Mouse (Mus musculus) CD4-positive helper T cell, adult 2 months (primary cell): ENCODE data around the gene Cygb.
A peak's percentile ranks its signal among the peaks of the same experiment; 100 is the strongest.
"Not testable (repeated sequence)": the region's sequence is repeated elsewhere in the genome, so short reads cannot be mapped to it uniquely, and the experiment has no call there.

ENCODE experiments used
- DNase-seq: peaks from one replicate; pipeline ENCODE4 v3.0.0-alpha.2; 2012; ENCODE audit warnings: low read depth, missing footprints, low spot score

The Cygb gene

DNA sequence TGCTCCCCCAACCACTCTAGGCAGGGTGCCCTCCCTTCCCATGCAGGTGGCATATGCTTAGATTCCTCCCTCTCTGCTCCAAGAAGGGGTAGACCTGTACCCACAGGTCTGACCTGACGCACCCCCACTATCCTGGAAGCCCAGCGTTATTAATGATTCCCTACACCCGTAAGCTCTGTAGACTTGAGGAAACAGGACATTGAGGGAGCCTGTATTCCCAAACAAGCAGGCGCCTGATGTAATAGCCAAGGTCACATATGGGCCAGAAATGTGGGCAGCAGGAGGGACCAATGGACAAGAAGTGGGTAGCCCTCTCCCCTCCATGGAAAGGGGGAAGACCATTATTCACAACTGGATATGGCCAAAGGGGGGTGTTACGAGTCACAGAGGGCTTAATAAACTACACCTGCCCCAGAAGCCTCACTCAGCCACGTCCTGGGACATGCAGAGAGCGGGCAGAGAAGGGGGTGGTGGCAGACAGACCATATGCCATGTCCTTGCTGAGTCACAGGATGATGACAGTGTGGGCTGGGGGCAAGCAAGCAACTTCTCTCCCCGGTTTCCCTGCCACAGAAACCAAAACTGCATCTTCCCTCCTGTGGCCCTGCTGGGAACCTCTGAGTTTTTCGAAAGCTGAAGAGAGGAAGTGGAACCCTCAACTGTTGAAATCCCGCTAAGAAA is 37.5 kb downstream of the Cygb start:
- peak; percentile 65 for DNase-seq

DNA sequence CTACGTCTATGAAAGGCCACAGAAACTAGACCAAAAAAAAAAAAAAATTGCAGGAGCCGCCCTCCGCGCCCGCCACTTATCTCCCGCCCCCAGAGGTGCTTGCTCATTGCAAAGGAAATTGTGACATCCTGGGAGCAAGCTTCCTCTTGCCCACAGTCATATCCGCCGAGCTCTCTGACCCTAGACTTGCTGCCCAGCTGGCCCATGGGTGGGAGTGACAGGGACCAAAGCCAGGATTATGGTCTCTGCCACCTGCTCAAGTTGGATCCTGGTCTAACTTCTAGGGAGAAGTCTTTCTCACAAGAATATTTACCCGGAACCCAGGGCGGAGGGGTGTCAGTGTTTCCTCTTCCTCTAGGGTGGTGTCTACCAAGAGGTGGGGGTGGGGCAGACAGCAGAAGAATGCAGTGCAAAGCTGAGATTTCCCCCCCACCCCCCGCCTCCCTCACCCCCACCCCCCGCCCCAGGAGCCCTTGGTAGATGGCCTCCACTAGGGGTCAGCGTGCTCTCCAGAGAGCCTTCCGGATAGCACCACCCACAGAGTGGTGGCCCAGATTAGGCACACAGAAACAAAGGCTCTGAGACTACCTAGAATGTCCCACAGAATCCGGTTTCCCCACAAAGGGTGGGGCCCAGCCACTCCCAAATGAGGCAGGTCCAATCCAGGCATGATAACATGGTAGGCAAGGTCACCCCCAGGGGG is 38.2 kb downstream of the Cygb start:
- peak; percentile 83 for DNase-seq

- DNase-seq = no peak
Measured at GRCm38 (mm10) chr11:116613234-116613633, 40.9 kb downstream of the Cygb start.

DNA sequence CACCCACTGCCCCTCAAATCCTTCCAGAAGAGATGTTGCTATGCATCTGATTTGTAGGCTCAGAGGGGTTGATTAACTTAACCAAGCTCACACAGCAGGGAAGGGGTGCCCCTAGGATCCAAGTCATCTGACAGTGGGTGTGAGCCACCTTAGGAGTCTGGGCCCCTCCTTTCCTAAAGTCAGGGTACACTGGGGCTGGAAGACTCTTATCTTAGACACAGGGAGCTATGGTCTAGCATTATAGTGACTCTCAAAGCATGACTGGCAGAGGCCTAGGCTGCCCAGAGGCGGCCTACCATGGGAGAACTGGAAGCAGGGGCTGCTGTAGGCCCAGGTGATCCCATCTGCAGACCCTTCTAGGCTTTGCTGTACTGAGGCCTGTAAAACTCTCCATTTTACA is 41.6 kb downstream of the Cygb start:
- DNase-seq = no peak

GRCm38 (mm10) chr11:116611883-116612282 is 42.2 kb downstream of the Cygb start:
- DNase-seq = no peak

DNA sequence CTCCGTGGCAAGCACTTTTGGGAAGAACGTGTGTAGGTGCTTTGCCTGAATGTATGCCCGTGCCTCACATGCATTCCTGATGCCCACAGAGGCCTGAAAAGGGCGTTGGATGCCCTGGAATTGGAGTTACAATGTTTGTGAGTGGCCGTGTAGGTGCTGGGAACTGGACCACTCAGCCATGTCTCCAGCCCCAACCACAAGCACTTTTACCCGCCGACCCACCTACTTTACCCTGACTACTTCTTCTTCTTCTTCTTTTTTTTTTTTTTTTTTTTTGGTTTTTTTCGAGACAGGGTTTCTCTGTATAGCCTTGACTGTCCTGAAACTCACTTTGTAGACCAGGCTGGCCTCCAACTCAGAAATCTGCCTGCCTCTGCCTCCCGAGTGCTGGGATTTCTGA is 42.9 kb downstream of the Cygb start:
- DNase-seq = not testable (repeated sequence)

DNA sequence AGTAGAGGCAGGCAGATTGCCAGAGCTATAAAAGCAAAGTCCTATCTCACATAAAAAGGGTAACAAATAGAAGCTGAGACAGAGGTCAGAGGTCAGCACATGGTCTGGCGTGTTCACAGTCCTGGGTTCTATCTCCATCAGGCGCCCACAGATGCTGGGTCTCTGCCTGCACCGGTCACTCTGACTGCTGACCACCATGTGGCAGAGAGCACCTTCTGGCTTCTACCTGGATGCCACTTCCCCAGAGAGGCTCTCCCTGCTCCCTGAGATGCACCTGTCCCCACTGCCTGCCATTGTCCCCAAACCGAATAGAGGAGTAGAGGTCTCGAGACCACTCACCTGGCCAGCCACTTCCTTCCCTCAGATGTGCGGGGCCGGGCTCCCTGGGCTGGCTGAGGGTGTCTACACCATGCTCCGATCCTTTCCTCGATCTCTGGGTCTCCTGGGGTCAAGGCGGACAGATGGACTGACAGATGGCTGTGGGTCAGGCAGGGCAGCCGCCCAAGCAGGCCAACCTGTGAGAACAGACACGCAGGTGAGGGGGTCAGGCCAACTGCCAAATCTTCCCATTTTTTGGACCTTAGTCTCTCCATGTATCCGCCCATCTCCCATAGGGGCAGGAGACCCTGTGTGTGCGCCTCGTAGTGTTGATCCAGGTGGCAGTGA is 44.0 kb downstream of the Cygb start:
- DNase-seq = no peak

DNA sequence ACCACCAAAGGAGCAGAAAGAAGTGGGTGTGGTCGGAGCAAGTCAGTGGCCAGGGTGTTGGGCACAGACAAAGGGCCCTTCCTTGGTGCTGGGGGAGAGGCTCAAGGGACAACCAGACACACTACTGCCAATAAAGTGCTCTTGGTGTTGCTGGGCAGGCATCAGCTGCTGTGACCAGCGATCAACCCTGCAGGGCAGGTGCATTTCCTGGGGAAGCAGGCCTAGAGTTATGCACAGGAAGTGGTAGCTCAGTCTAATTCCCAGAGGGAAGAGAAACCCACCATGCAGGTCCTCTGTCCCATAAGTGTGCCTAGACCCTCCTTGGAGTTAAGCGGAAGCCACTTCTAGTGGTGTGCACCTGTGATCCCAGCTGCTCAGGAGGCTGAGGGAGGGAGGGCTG is 46.4 kb downstream of the Cygb start:
- no peak for DNase-seq

GRCm38 (mm10) chr11:116604097-116604496 is 50.0 kb downstream of the Cygb start:
- no peak for DNase-seq

DNA sequence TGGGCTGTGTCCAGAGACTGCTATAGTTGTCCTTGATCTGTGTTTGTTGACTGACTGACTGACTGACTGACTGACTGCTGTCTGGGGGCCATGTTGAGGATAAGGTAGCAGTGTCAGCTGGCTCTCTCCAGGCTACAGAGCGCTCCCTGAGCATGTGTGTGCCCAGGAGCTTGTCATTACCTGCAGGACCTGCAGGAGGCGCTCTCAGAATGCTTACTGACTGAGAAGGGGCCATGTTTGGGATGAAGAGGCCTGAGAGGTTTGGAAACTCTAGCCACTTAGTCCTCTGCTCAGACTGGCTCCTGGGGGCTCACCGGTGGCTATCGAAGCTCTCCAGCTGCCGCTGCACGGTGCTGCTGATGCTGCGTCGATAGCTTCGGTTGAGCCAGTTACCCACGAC is 50.8 kb downstream of the Cygb start:
- DNase-seq = no peak

DNA sequence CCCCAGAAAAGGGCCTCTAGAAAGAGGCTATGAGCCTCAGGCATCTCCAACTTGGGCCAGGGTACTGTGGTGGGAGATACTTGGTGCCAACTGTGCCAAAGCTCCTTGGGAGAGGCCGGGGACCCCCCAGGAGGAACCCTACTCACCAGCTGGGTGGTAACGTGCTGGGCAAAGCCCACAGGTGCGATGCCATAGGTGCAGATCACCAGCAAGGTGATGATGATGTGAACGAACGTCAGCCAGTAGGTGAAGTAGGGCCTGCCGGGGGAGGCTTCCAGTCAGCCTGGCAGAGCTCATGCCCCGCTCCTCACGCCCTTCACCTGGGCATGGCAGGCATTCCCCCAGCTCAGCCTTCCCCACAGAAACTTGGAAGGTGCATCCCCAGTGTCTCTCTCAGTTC is 52.1 kb downstream of the Cygb start:
- no peak for DNase-seq

DNA sequence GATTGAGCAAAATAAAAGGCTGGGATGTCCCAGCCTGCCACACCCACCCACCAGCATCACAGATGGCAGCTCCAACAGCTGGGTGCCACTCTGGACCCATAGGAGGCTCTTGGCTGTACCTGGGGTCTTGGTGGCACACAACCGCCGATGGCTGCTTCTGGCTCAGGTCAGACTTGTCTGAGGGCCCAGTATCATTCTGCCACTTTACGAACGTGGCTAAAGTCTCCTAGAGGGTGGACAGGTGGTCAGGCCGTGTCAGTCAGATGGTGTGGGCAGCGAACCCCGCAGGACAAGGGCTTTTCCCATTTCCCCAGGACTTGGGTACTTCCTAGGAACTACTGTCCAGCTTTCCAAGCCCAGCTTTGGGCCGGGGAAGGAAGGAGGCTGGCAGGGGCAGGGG is 52.9 kb downstream of the Cygb start:
- DNase-seq = no peak

DNA sequence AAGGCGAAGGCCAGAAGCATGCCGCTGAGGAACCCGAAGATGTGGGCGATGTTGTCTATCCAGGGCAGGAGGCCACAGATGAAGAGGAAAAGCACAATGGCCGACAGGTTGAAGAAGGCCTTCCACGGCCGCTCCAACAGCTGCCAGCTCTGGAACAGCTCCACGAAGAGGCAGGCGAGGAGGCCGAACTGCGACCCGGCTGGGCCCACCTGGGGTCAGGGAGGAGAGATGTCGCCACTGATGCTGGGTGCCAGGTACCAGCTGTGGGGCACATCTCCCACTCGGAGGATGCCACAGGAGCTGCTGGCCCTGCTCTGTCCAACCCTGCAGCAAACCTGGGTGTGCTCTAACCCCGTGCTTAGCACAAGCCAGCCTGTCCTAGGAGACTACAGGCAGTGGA is 54.9 kb downstream of the Cygb start:
- DNase-seq = no peak

DNA sequence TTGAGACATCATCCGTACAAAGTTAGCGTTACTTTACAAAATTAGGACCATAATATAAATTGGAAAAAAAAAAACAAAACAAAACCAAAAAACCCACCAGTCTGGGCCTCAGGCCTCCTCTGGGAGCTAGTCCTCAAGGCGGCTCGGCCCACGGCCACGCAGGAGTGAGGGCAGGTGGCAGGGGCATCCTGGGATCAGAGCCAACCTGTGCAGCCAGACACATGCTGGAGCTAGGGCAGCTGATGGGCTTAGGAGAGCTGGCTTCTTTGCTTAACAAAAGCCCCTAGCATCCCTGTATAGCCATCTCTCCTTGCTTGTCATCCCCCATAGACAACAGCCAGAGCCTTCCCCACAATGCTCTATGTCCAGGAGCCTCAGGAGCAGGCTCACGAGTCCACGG is 55.9 kb downstream of the Cygb start:
- DNase-seq = no peak

DNA sequence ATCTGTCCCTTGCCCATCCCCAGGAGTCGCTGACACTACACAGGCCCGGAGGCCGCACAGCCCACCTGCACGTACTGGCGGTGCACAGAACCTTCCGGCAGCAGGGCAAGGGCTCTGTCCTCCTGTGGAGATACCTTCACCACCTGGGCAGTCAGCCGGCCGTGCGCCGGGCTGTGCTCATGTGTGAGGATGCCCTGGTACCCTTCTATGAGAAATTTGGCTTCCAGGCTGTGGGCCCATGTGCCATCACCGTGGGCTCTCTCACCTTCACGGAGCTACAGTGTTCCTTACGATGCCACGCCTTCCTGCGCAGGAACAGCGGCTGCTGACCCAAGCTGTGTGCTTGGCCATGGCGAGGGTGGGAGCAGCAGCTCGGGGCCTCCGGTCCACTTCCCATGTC is 57.3 kb downstream of the Cygb start:
- DNase-seq = no peak
